Mouse (Mus musculus): ENCODE results near the gene Gm1043. TPM values are rescaled to one million over a fixed set of nuclear protein-coding genes. Genes with fewer than 3 reads are reported as not detected.
A peak's percentile ranks its signal among the peaks of the same experiment; 100 is the strongest.

Gm1043 gene
- polyA plus RNA-seq, 1 experiment from 2014 or later = 0.07 TPM

GRCm38 (mm10) chr5:37056471-37056870, 28.7 kb upstream of the Gm1043 start:
- no peak overlapping the region for H3K27ac ChIP-seq (ENCODE audit: low read depth, low read length)
- no peak overlapping the region for H3K9ac ChIP-seq (ENCODE audit: low read length)
- H3K36me3 ChIP-seq (ENCODE audit: control insufficient read depth, insufficient read depth, low read length) = no peaks in the 10 kb centered on the region
- H3K4me2 ChIP-seq (ENCODE audit: low read depth, low read length, severe bottlenecking) = no peak overlapping the region
- no peaks in the 10 kb centered on the region for H3K27me3 ChIP-seq (ENCODE audit: control insufficient read depth, insufficient read depth, low read length)
- 85% methylated on average over 3 of the region's 3 CpGs for WGBS
- H3K4me1 ChIP-seq (replicated peaks; ENCODE audit: control insufficient read depth, insufficient read depth, low read length) = no peaks in the 10 kb centered on the region
- no peak overlapping the region for H3K4me3 ChIP-seq (ENCODE audit: low read depth, low read length)
- ATAC-seq (replicated peaks; ENCODE audit: low FRiP score) = no peak
- H3K9me3 ChIP-seq (ENCODE audit: control insufficient read depth, low read length) = no peaks in the 10 kb centered on the region
- DNase-seq (ENCODE audit: low spot score) = no peak

GRCm38 (mm10) chr5:37061612-37062011, 23.6 kb upstream of the Gm1043 start:
- Histone ChIP-seq H3K27me3 (ENCODE audit: control insufficient read depth, insufficient read depth, low read length) (no peaks in the 10 kb centered on the region), H3K4me3 (ENCODE audit: low read depth, low read length) (no peak overlapping the region), H3K9ac (ENCODE audit: low read length) (no peak overlapping the region), H3K36me3 (ENCODE audit: control insufficient read depth, insufficient read depth, low read length) (no peaks in the 10 kb centered on the region), H3K9me3 (ENCODE audit: control insufficient read depth, low read length) (no peaks in the 10 kb centered on the region), H3K27ac (ENCODE audit: low read depth, low read length) (no peak overlapping the region), H3K4me1 (replicated peaks; ENCODE audit: control insufficient read depth, insufficient read depth, low read length) (no peaks in the 10 kb centered on the region; the same call in 1 of the 2 replicates), H3K4me2 (ENCODE audit: low read depth, low read length, severe bottlenecking) (no peak overlapping the region)
- 90% methylated on average over 8 of the region's 8 CpGs for WGBS
- DNase-seq (ENCODE audit: low spot score) (no peak), ATAC-seq (replicated peaks; ENCODE audit: low FRiP score) (no peak)

GRCm38 (mm10) chr5:37064454-37065449, 20.4 kb upstream of the Gm1043 start:
- Histone ChIP-seq H3K36me3 (ENCODE audit: control insufficient read depth, insufficient read depth, low read length) (no peaks in the 10 kb centered on the region), H3K4me2 (ENCODE audit: low read depth, low read length, severe bottlenecking) (no peak overlapping the region), H3K27me3 (ENCODE audit: control insufficient read depth, insufficient read depth, low read length) (no peaks in the 10 kb centered on the region), H3K4me1 (replicated peaks; ENCODE audit: control insufficient read depth, insufficient read depth, low read length) (no peaks in the 10 kb centered on the region; the same call in 1 of the 2 replicates), H3K9ac (ENCODE audit: low read length) (no peak overlapping the region), H3K4me3 (ENCODE audit: low read depth, low read length) (no peak overlapping the region), H3K9me3 (ENCODE audit: control insufficient read depth, low read length) (no peaks in the 10 kb centered on the region), H3K27ac (ENCODE audit: low read depth, low read length) (no peak overlapping the region)
- ATAC-seq (replicated peaks; ENCODE audit: low FRiP score) (peak; percentile 53; the same call in 1 of the 2 replicates), DNase-seq (ENCODE audit: low spot score) (no peak)
- WGBS = 64% methylated on average over 13 of the region's 13 CpGs

DNA sequence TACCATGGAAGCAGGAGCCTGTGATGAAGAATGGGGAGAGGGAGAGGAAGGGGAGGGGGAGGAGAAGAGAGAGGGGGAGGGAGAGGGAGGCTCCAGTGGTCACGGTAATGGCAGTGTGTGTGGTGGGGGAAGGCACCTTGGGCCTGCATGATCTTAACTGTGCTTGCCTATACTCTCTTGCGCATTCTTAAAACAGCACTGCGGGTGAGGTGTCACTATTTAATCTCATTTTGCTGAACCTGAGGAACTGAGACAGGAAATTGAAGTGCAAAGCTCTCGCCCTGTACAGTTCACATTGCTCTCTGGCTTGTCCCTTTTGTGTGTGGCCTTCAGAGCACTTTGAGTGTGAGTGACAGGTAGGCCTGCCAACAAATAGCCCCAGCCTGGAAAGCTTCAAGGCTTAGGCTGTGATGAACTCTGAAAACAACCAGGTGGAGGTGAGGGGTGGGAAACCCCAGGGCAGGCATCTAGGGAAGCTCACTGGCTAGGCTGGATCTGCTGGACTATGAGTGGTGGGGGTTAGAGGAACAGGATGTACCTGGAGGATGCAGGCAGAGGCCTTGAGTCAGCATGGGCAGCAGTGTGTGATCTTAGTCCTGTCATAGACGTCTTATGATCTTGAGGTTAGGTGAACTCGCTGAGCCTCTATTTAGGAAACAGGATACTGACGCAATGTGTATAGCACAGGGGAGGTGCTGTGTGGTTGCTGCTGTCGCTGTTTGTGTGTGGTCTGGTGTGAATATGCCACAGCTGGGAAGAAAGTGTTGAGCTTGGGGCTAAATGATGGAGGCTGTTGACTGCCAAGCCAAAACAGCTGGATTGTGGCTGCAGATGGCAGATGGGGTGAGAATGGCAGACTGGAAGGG, 18.2 kb upstream of the Gm1043 start:
- no peaks in the 10 kb centered on the region for H3K36me3 ChIP-seq (ENCODE audit: control insufficient read depth, insufficient read depth, low read length)
- DNase-seq (ENCODE audit: low spot score) = no peak
- no peak overlapping the region for H3K9ac ChIP-seq (ENCODE audit: low read length)
- no peaks in the 10 kb centered on the region for H3K9me3 ChIP-seq (ENCODE audit: control insufficient read depth, low read length)
- no peak overlapping the region for H3K27ac ChIP-seq (ENCODE audit: low read depth, low read length)
- no peaks in the 10 kb centered on the region for H3K27me3 ChIP-seq (ENCODE audit: control insufficient read depth, insufficient read depth, low read length)
- no peak for ATAC-seq (replicated peaks; ENCODE audit: low FRiP score)
- WGBS = 80% methylated on average over 8 of the region's 8 CpGs
- no peak overlapping the region for H3K4me2 ChIP-seq (ENCODE audit: low read depth, low read length, severe bottlenecking)
- no peak overlapping the region for H3K4me3 ChIP-seq (ENCODE audit: low read depth, low read length)
- no peaks in the 10 kb centered on the region; the same call in 1 of the 2 replicates for H3K4me1 ChIP-seq (replicated peaks; ENCODE audit: control insufficient read depth, insufficient read depth, low read length)

DNA sequence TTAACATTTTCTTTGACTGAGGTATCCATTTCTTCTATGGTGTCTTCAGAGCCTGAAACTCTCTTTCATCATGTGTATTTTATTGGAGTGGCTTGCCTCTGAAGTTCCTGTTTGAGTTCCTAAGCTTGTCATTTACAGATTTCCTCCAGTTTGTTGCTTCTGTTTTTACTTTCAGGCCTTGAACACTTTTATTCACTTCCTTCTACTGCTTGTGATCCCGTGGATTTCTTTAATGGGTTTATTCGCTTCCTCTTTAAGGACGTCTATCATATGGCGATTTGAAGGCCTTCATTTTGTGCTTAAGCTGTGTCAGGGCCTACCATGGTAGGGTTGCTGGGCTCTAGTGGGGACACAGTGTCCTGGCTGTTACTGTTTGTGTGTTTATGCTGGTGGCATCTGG, 11.5 kb upstream of the Gm1043 start:
- Histone ChIP-seq H3K4me1 (replicated peaks; ENCODE audit: control insufficient read depth, insufficient read depth, low read length) (no peaks in the 10 kb centered on the region), H3K4me3 (ENCODE audit: low read depth, low read length) (no peak overlapping the region), H3K9ac (ENCODE audit: low read length) (no peak overlapping the region), H3K27me3 (ENCODE audit: control insufficient read depth, insufficient read depth, low read length) (no peaks in the 10 kb centered on the region; the same call in 1 of the 2 replicates), H3K4me2 (ENCODE audit: low read depth, low read length, severe bottlenecking) (no peak overlapping the region), H3K27ac (ENCODE audit: low read depth, low read length) (no peak overlapping the region), H3K36me3 (ENCODE audit: control insufficient read depth, insufficient read depth, low read length) (no peaks in the 10 kb centered on the region), H3K9me3 (ENCODE audit: control insufficient read depth, low read length) (no peaks in the 10 kb centered on the region)
- DNase-seq (ENCODE audit: low spot score) (no peak), ATAC-seq (replicated peaks; ENCODE audit: low FRiP score) (no peak)
- WGBS = 89% methylated on average over 4 of the region's 4 CpGs

- H3K4me2 ChIP-seq (ENCODE audit: low read depth, low read length, severe bottlenecking) = no peak overlapping the region
- WGBS = 65% methylated on average over 12 of the region's 12 CpGs
- H3K4me3 ChIP-seq (ENCODE audit: low read depth, low read length) = no peak overlapping the region
- DNase-seq (ENCODE audit: low spot score) (no peak), ATAC-seq (replicated peaks; ENCODE audit: low FRiP score) (no peak)
- H3K4me1 ChIP-seq (replicated peaks; ENCODE audit: control insufficient read depth, insufficient read depth, low read length) = no peaks in the 10 kb centered on the region
- no peaks in the 10 kb centered on the region; the same call in 1 of the 2 replicates for H3K27me3 ChIP-seq (ENCODE audit: control insufficient read depth, insufficient read depth, low read length)
- no peaks in the 10 kb centered on the region for H3K9me3 ChIP-seq (ENCODE audit: control insufficient read depth, low read length)
- no peaks in the 10 kb centered on the region for H3K36me3 ChIP-seq (ENCODE audit: control insufficient read depth, insufficient read depth, low read length)
- H3K9ac ChIP-seq (ENCODE audit: low read length) = no peak overlapping the region
- no peak overlapping the region for H3K27ac ChIP-seq (ENCODE audit: low read depth, low read length)
Measured at GRCm38 (mm10) chr5:37076692-37077329, 8.4 kb upstream of the Gm1043 start.

DNA sequence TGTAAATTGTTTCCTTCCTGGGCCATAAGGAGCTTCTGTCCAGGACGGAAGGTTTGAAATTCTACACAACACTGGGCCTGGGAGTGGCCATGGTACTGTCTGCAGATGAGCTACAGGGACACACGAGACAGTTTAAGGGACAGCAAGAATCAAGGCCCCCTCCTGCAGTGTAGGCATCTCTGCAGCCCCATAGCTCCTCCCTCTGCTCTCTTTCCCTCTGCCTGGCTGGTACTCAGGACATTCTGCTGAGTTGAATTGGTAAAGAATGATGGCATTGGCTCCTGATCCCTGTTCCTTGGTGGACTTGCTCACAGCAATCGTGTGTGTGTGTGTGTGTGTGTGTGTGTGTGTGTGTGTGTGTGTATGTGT, 7.9 kb upstream of the Gm1043 start:
- H3K4me2 ChIP-seq (ENCODE audit: low read depth, low read length, severe bottlenecking) = no peak overlapping the region
- H3K9ac ChIP-seq (ENCODE audit: low read length) = no peak overlapping the region
- WGBS = 47% methylated on average over 3 of the region's 3 CpGs
- ATAC-seq (replicated peaks; ENCODE audit: low FRiP score) = no peak
- no peaks in the 10 kb centered on the region for H3K9me3 ChIP-seq (ENCODE audit: control insufficient read depth, low read length)
- H3K4me3 ChIP-seq (ENCODE audit: low read depth, low read length) = no peak overlapping the region
- H3K36me3 ChIP-seq (ENCODE audit: control insufficient read depth, insufficient read depth, low read length) = no peaks in the 10 kb centered on the region
- H3K27ac ChIP-seq (ENCODE audit: low read depth, low read length) = no peak overlapping the region
- no peaks in the 10 kb centered on the region; the same call in 1 of the 2 replicates for H3K27me3 ChIP-seq (ENCODE audit: control insufficient read depth, insufficient read depth, low read length)
- no peak for DNase-seq (ENCODE audit: low spot score)
- no peaks in the 10 kb centered on the region; the same call in 1 of the 2 replicates for H3K4me1 ChIP-seq (replicated peaks; ENCODE audit: control insufficient read depth, insufficient read depth, low read length)

- Histone ChIP-seq H3K9me3 (ENCODE audit: control insufficient read depth, low read length) (no peaks in the 10 kb centered on the region), H3K27me3 (ENCODE audit: control insufficient read depth, insufficient read depth, low read length) (no peaks in the 10 kb centered on the region; the same call in 1 of the 2 replicates), H3K4me3 (ENCODE audit: low read depth, low read length) (no peak overlapping the region), H3K36me3 (ENCODE audit: control insufficient read depth, insufficient read depth, low read length) (no peaks in the 10 kb centered on the region), H3K4me2 (ENCODE audit: low read depth, low read length, severe bottlenecking) (no peak overlapping the region), H3K4me1 (replicated peaks; ENCODE audit: control insufficient read depth, insufficient read depth, low read length) (no peaks in the 10 kb centered on the region; the same call in 1 of the 2 replicates), H3K27ac (ENCODE audit: low read depth, low read length) (no peak overlapping the region), H3K9ac (ENCODE audit: low read length) (no peak overlapping the region)
- ATAC-seq (replicated peaks; ENCODE audit: low FRiP score) (no peak), DNase-seq (ENCODE audit: low spot score) (no peak)
- 88% methylated on average over 4 of the region's 4 CpGs for WGBS
Measured at GRCm38 (mm10) chr5:37079484-37079883, 5.7 kb upstream of the Gm1043 start.
